Mouse (Mus musculus): ENCODE results near the gene Arfip1. TPM values are rescaled to one million over a fixed set of nuclear protein-coding genes. Genes with fewer than 3 reads are reported as not detected.

Gene Arfip1
- 29.7 and 30.2 TPM in 2 replicates for polyA plus RNA-seq (2016; fragmentation: Nextera tagmentation; extraction: Ambion mirVana)

DNA sequence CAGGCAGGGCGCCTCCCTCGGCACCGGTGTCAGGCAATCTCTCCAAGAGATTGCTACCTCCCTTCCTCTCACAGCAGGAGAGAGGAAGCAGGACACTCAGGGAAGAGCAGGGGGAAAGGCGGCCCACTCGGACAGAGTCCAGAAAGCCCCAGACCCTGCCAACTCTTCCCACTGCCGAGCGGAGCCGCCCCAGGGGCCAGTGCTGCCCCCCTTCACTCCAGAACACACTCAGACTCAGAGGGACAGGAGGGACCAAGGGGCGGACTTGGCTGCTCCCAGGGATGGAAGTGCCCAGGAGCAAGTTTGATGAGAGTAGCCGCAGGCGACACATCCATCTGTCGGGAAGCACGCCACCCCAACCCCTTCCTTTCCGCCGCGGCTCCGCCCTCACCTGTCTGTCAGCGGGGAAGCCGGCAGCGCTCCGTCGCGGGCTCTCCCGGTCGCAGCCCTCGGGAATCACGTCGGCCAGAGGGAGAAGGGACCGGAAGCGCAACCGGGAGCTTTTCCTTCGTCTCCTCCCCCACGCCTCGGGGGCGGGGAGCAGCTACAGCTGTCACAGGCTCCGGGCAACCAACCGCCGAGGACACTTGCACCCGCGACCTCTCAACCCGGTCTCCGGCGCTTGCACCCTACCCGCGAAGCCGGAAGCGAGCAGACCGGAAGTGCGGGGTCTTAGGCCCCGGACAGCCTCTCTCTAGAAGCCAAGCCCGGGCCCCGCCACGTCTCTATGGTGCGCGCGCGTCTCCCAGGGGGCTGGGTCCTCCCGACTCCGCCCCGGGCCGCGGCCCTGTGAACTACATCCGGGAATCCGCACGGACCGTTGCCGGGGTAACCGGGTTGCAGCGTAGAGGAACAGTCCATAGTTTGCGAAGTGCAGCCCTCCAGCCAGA, at the start of gene Arfip1:
Arfip1 (minus strand) TSS at position 603 of the 890 bp plus-strand sequence.
- ATAC-seq (ENCODE audit: low FRiP score, low read depth): peak; percentile 100
- Histone ChIP-seq H3K4me3 (peak within 1 kb of the TSS; percentile 76), H3K9ac (replicated peaks) (peak within 1 kb of the TSS; percentile 79), H3K4me1 (peaks cover 25% of the 10 kb centered on the region), H3K4me2 (replicated peaks) (peak within 1 kb of the TSS; percentile 65), H3K9me3 (no peaks in the 10 kb centered on the region), H3K36me3 (no peaks in the 10 kb centered on the region), H3K27me3 (no peaks in the 10 kb centered on the region), H3K27ac (replicated peaks) (peak within 1 kb of the TSS; percentile 91)
- WGBS: under 1% methylated on average over 69 of the region's 70 CpGs

DNA sequence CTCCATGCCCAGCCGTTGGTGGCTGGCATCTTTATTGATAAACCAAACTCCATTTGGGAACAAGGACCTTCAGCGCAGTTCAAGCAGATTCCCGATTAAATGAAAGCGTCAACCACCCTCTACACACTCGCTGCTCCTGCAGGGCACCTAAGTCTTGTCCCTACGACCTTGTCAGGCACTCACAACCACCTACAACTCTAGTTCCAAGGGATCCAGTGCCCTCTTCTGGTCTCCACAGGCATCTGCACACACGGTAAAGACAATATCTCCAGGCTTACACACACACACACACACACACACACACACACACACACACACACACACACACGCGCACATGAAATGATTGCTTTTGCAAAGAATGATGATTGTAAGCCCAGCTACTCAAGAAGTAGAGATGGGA, 49.2 kb upstream of the Arfip1 start:
- no peaks in the 10 kb centered on the region for H3K27me3 ChIP-seq
- no peaks in the 10 kb centered on the region for H3K9me3 ChIP-seq
- ATAC-seq (ENCODE audit: low FRiP score, low read depth): no peak
- no peaks in the 10 kb centered on the region for H3K4me1 ChIP-seq
- WGBS: 93% methylated on average over 9 of the region's 9 CpGs
- no peak overlapping the region for H3K4me3 ChIP-seq
- H3K9ac ChIP-seq (replicated peaks): no peak overlapping the region
- no peaks in the 10 kb centered on the region for H3K36me3 ChIP-seq
- no peak overlapping the region for H3K27ac ChIP-seq (replicated peaks)
- no peak overlapping the region for H3K4me2 ChIP-seq (replicated peaks)

DNA sequence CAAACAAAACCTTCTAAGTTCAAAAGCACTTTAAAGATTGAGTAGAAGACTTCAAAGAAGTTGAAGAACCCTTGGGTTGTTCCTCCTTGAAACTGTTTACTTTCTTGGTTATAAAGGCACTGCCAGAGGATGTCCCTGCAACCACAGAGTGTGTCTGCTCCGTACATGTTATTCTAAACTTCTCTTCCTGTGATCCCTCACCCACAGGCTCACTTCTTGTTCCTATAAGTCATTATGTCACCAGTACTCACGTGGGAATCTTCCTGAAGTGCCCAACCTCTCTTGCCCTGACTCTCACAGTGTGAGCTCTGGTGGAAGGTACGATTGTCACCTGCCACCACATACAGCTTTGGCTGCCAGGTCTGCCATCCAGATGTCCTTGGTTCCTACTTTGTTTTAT, 39.6 kb upstream of the Arfip1 start:
- H3K4me3 ChIP-seq: no peak overlapping the region
- WGBS: 74% methylated on average over 3 of the region's 3 CpGs
- peaks cover 3% of the 10 kb centered on the region; the same call in 1 of the 2 replicates for H3K27me3 ChIP-seq

DNA sequence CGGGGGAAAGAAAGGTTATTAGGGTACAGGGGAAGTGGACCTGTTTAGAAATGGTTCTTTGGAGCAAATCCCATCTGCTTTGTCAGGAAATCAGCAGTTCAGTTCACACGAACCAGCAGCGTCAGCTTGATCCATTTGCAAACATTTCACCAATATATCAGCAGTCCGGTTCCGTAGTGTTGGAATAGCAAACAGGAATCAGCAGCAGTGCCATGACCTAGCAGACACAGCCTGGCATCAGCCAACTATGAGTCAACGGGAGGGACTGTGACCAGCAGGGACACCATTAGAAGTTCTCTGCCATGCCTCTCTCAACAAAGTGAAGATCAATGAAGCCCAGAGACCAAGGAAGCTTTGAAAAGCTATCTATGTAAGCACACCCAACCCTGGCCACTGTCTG, 37.3 kb upstream of the Arfip1 start:
- ATAC-seq (ENCODE audit: low FRiP score, low read depth): no peak
- Histone ChIP-seq H3K4me2 (replicated peaks) (no peak overlapping the region), H3K36me3 (no peaks in the 10 kb centered on the region), H3K27me3 (peaks cover 3% of the 10 kb centered on the region), H3K27ac (replicated peaks) (no peak overlapping the region), H3K4me3 (no peak overlapping the region), H3K9me3 (no peaks in the 10 kb centered on the region), H3K9ac (replicated peaks) (no peak overlapping the region), H3K4me1 (no peaks in the 10 kb centered on the region)
- WGBS: 95% methylated on average over 6 of the region's 6 CpGs

More for the DNA sequence above, 39.6 kb upstream of the Arfip1 start:
- Histone ChIP-seq H3K36me3 (no peaks in the 10 kb centered on the region), H3K4me2 (replicated peaks) (no peak overlapping the region), H3K9ac (replicated peaks) (no peak overlapping the region), H3K4me1 (no peaks in the 10 kb centered on the region), H3K9me3 (no peaks in the 10 kb centered on the region), H3K27ac (replicated peaks) (no peak overlapping the region)
- ATAC-seq (ENCODE audit: low FRiP score, low read depth): no peak

DNA sequence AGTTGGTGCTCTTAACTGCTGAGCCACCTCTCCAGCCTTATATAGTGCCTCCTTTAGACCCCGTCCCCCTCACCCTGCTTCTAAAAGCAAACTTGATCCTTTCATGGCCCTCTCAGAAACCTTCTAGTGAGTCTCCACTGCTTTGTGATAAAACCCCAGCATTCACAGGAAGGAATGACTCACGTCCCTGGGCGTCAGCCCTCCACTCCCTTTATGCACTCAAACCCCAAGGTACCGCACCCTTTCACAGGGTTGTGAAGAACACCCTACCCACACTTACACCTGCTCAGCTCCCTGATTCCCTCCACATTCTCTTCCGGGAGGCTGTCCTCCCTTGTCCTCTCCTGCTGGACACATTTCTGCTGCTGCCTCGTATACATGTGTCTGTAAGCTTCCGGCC, 36.6 kb upstream of the Arfip1 start:
- Histone ChIP-seq H3K9me3 (no peaks in the 10 kb centered on the region), H3K4me2 (replicated peaks) (no peak overlapping the region), H3K9ac (replicated peaks) (no peak overlapping the region), H3K27me3 (peaks cover 3% of the 10 kb centered on the region), H3K27ac (replicated peaks) (no peak overlapping the region), H3K4me1 (no peaks in the 10 kb centered on the region), H3K36me3 (no peaks in the 10 kb centered on the region), H3K4me3 (no peak overlapping the region)
- WGBS: 93% methylated on average over 7 of the region's 7 CpGs
- no peak for ATAC-seq (ENCODE audit: low FRiP score, low read depth)

DNA sequence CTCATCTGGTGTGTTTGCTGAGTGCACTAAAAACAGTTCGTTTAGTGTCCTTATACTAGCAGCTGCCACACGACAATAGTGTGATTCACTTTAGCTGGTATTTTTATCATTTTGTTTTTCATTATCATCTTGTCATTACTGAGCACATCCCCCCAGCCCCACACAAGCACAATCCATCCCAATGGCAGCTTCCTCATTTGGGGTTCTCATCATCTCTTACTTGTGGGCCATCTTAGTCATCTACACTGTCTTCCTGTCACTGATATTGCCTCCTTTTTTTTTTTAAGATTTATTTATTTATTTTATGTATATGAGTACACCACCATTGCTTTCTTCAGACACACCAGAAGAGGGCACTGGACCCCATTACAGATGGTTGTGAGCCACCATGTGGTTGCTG, 36.2 kb upstream of the Arfip1 start:
- Histone ChIP-seq H3K27me3 (peaks cover 3% of the 10 kb centered on the region), H3K4me2 (replicated peaks) (no peak overlapping the region), H3K36me3 (no peaks in the 10 kb centered on the region), H3K27ac (replicated peaks) (no peak overlapping the region), H3K9ac (replicated peaks) (no peak overlapping the region), H3K9me3 (no peaks in the 10 kb centered on the region), H3K4me3 (no peak overlapping the region), H3K4me1 (no peaks in the 10 kb centered on the region)
- ATAC-seq (ENCODE audit: low FRiP score, low read depth): no peak
- 91% methylated on average over 2 of the region's 2 CpGs for WGBS

DNA sequence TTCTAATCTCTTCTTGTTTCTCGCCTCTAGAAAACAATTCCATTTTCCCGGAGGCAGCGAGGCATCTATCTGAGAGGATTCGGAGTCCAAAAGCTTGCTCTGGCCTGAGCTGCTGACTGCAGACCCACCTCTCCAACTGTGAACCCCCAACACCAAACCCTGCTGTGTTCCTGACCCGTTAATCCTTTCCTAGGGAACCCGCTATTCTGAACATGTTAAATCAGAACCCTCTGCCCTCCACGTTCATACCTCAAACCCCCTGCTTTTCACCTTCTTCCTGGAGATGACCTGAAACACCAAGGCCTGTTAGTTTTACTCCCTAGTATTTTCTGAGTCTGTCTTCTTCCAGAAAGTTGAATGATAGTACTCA, 33.4 kb upstream of the Arfip1 start:
- 0 out of 2 replicates have a peak overlapping the region, but pooled peaks have one; percentile 20 for H3K9ac ChIP-seq (replicated peaks)
- no peak for ATAC-seq (ENCODE audit: low FRiP score, low read depth)
- no peak overlapping the region for H3K27ac ChIP-seq (replicated peaks)
- no peaks in the 10 kb centered on the region for H3K4me1 ChIP-seq
- 29% methylated on average over 7 of the region's 7 CpGs for WGBS
- H3K9me3 ChIP-seq: no peaks in the 10 kb centered on the region
- H3K27me3 ChIP-seq: no peaks in the 10 kb centered on the region; the same call in 1 of the 2 replicates
- H3K4me3 ChIP-seq: no peak overlapping the region
- no peak overlapping the region for H3K4me2 ChIP-seq (replicated peaks)
- no peaks in the 10 kb centered on the region for H3K36me3 ChIP-seq

DNA sequence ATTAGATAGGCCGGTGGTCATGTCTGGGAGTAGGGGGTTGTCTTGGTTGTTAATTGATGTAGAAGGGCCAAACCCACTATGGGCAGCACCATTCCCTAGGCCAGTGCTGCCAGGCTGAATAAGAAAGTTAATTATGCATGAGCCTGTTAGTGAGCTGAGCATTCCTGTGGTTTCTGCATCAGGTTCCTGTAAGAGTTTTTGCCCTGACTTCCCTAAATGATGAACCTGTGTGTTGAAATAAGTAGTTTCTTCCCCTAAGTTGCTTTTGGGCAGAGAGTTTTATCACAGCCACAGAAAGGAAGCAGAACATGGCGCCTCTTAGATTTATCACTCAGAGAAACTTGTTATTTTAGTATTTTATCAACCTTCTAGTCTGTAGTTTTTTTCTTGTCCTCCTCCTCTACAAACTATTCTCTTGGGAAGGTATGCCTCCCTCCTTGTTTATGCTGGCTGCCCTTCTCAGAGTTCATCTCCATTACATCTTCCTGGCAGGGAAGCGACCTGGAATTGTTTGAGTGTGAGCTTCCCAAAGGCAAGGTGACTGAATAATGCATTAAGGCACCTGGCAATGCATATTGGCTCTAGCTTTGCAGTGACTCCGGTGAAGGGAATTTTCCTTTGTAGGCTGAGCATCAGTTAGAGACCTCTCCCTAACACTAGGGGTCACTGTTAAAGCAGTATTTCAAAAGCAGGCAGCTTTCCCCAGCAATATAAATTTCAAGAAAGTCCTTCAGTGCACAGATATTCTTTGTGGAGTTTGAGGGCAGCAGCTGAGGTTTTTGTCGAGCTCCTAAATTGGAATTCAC, 32.8 kb upstream of the Arfip1 start:
- H3K27me3 ChIP-seq: no peaks in the 10 kb centered on the region; the same call in 1 of the 2 replicates
- no peak overlapping the region for H3K4me3 ChIP-seq
- 29% methylated on average over 5 of the region's 5 CpGs for WGBS
- no peak overlapping the region for H3K9ac ChIP-seq (replicated peaks)
- no peak for ATAC-seq (ENCODE audit: low FRiP score, low read depth)
- H3K4me1 ChIP-seq: no peaks in the 10 kb centered on the region
- no peak overlapping the region for H3K27ac ChIP-seq (replicated peaks)
- no peak overlapping the region for H3K4me2 ChIP-seq (replicated peaks)
- H3K9me3 ChIP-seq: no peaks in the 10 kb centered on the region
- H3K36me3 ChIP-seq: no peaks in the 10 kb centered on the region

DNA sequence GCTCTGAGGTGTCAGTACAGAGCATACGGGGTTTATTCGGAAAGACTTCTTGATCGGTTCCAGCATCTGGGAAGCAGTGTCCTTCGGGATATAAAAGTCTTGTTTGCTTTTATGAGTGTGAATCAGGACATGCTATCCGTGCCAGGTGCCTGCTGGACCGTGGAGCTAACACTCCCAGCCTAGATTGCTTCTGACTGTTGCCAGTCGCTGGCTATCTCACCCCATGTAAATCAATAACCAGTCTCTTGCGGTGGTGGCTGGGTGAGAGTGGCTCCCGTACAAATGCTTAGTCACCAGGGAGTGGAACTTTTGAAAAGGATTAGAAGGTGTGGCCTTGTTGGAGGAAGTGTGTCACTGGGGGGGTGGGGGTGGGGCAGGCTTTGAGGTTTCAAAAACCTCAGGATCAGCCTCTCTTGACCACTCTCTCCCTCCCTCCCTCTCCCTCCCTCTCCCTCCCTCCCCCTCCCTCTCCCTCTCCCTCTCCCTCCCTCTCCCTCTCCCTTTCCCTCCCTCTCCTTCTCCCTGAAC, 27.8 kb upstream of the Arfip1 start:
- Histone ChIP-seq H3K27ac (replicated peaks) (no peak overlapping the region), H3K27me3 (no peaks in the 10 kb centered on the region), H3K4me3 (no peak overlapping the region), H3K9ac (replicated peaks) (no peak overlapping the region), H3K4me2 (replicated peaks) (no peak overlapping the region), H3K9me3 (0 out of 2 replicates have a peak, but pooled peaks cover 3% of the 10 kb centered on the region), H3K36me3 (no peaks in the 10 kb centered on the region), H3K4me1 (no peaks in the 10 kb centered on the region)
- WGBS: 80% methylated on average over 9 of the region's 9 CpGs
- ATAC-seq (ENCODE audit: low FRiP score, low read depth): no peak

DNA sequence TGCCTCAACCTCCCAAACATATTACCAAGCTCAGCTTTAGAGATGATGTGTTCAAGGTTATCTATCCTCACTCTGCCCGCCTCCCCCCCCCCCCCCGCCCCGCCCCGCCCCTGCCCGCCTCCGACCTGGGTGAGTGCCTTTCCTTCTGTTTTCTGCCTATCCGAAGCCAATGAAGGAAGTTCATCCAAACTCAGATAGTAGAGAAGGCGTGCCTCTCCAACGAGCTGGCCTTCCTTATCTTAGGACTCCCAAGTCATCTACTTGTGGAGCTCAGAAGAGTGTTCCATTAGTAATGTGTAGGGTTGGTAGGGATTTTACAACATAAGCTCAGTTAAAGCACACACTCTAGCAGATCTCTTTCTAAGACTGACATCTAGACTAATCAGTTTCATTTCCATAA, 20.8 kb upstream of the Arfip1 start:
- 0 out of 2 replicates have a peak, but pooled peaks cover 3% of the 10 kb centered on the region for H3K9me3 ChIP-seq
- no peak overlapping the region for H3K9ac ChIP-seq (replicated peaks)
- no peak overlapping the region for H3K4me3 ChIP-seq
- ATAC-seq (ENCODE audit: low FRiP score, low read depth): no peak
- H3K27ac ChIP-seq (replicated peaks): no peak overlapping the region
- peaks cover 4% of the 10 kb centered on the region for H3K27me3 ChIP-seq
- H3K4me1 ChIP-seq: no peaks in the 10 kb centered on the region
- no peak overlapping the region for H3K4me2 ChIP-seq (replicated peaks)
- WGBS: 84% methylated on average over 5 of the region's 9 CpGs
- H3K36me3 ChIP-seq: no peaks in the 10 kb centered on the region

DNA sequence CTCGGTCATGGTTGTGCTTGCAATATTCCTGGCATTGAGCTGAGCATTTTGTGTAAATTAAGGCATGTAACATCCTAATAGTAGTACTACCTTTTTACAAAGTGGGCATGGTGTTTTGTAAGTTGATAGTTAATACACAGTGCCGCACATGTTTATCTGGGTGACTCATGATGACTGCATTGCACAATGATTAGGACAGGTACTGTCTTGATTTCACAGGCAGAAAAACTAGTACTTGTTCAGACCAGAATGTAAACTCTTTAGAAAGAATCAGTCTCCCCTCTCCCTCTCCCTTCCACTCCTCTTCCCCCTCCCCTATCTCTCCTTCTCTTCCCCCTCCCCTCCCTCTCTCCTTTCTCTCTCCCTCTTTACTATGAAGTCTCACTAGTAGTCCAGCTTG, 20.3 kb upstream of the Arfip1 start:
- 98% methylated on average over 2 of the region's 2 CpGs for WGBS
- no peak overlapping the region for H3K27ac ChIP-seq (replicated peaks)

More for the DNA sequence above, 20.3 kb upstream of the Arfip1 start:
- H3K27me3 ChIP-seq: peaks cover 8% of the 10 kb centered on the region
- no peak overlapping the region for H3K4me2 ChIP-seq (replicated peaks)
- 0 out of 2 replicates have a peak, but pooled peaks cover 3% of the 10 kb centered on the region for H3K9me3 ChIP-seq
- H3K4me3 ChIP-seq: no peak overlapping the region
- H3K9ac ChIP-seq (replicated peaks): no peak overlapping the region
- no peak for ATAC-seq (ENCODE audit: low FRiP score, low read depth)
- H3K36me3 ChIP-seq: no peaks in the 10 kb centered on the region
- no peaks in the 10 kb centered on the region for H3K4me1 ChIP-seq

All from midbrain, embryonic 12.5 days (tissue).